Mouse (Mus musculus) urinary bladder, postnatal 36 days (tissue): ENCODE results near the gene Ckap2.

ENCODE experiments used
- DNase-seq, 2 experiments: peaks; one replicate each; pipeline ENCODE4 v3.0.0; 2022; ENCODE audit warnings: low spot score in 2 of 2, mixed read lengths in 1 of 2

Gene Ckap2

GRCm38 (mm10) chr8:22185431-22186397 lies at the start of gene Ckap2:
Ckap2 (minus strand) TSS chr8:22185819.
- DNase-seq, result peak; percentile 79 to 90

- DNase-seq, result no peak
These were observed 43.0 kb upstream of the Ckap2 start for GRCm38 (mm10) chr8:22228621-22229020.

- peak; percentile 47 to 67 for DNase-seq
These were observed 41.6 kb upstream of the Ckap2 start, which contains the start of gene Thsd1 for GRCm38 (mm10) chr8:22227061-22227877. Thsd1 (plus strand) TSS chr8:22227313.

GRCm38 (mm10) chr8:22226361-22226760 lies 40.7 kb upstream of the Ckap2 start:
- peak; percentile 6 to 12 for DNase-seq

- peak; percentile 26 to 40 for DNase-seq
These were observed 29.2 kb upstream of the Ckap2 start for GRCm38 (mm10) chr8:22214826-22215225.

GRCm38 (mm10) chr8:22209012-22209411 lies 23.4 kb upstream of the Ckap2 start:
- DNase-seq, result peak in 1 of 2 experiments; percentile 22

GRCm38 (mm10) chr8:22207535-22207934 lies 21.9 kb upstream of the Ckap2 start:
- DNase-seq, result no peak

GRCm38 (mm10) chr8:22199481-22199880 lies 13.9 kb upstream of the Ckap2 start:
- no peak for DNase-seq

- no peak for DNase-seq
These were observed 12.3 kb upstream of the Ckap2 start for GRCm38 (mm10) chr8:22197914-22198313.

GRCm38 (mm10) chr8:22193432-22194010 lies 7.9 kb upstream of the Ckap2 start:
- peak; percentile 21 to 44 for DNase-seq

- peak; percentile 86 to 87 for DNase-seq
These were observed 7.2 kb upstream of the Ckap2 start, which contains the start of gene Vps36 for GRCm38 (mm10) chr8:22192660-22193431. Vps36 (plus strand) TSS chr8:22192809.

- no peak for DNase-seq
These were observed 735 bp downstream of the Ckap2 start for GRCm38 (mm10) chr8:22184884-22185283.

GRCm38 (mm10) chr8:22175966-22176365 lies 9.7 kb downstream of the Ckap2 start:
- no peak for DNase-seq

- DNase-seq, result no peak
These were observed 16.5 kb downstream of the Ckap2 start for GRCm38 (mm10) chr8:22169167-22169566.

GRCm38 (mm10) chr8:22166080-22166603 lies 19.5 kb downstream of the Ckap2 start, which contains the start of gene Nek3:
Nek3 (minus strand) TSS chr8:22166435.
- DNase-seq, result peak; percentile 64 to 77

GRCm38 (mm10) chr8:22165251-22166079 lies 20.2 kb downstream of the Ckap2 start:
- DNase-seq, result no peak

GRCm38 (mm10) chr8:22164431-22164830 lies 21.2 kb downstream of the Ckap2 start:
- no peak for DNase-seq

- DNase-seq, result no peak
These were observed 23.4 kb downstream of the Ckap2 start for GRCm38 (mm10) chr8:22162206-22162605.

- no peak for DNase-seq
These were observed 35.3 kb downstream of the Ckap2 start for GRCm38 (mm10) chr8:22150345-22150663.
